Mouse (Mus musculus): ENCODE measurements around the gene Iqcd. TPM values are rescaled to one million over a fixed set of nuclear protein-coding genes. Genes with fewer than 3 reads are reported as not detected.

The Iqcd gene
- polyA plus RNA-seq, 1 experiment from 2014 or later = 0.33 TPM

- no peak within 1 kb of the TSS for H3K27ac ChIP-seq (ENCODE audit: poor library complexity, severe bottlenecking)
- no peak within 1 kb of the TSS for H3K4me3 ChIP-seq
- no peaks in the 10 kb centered on the region for H3K36me3 ChIP-seq
- WGBS = 37% methylated on average over 9 of the region's 9 CpGs
- ATAC-seq (ENCODE audit: insufficient number of reproducible peaks, low FRiP score) = no peak
- peaks cover 9% of the 10 kb centered on the region for H3K9me3 ChIP-seq (replicated peaks)
- no peak within 1 kb of the TSS for H3K4me2 ChIP-seq
- peaks cover 26% of the 10 kb centered on the region for H3K27me3 ChIP-seq (replicated peaks)
- H3K9ac ChIP-seq = no peak within 1 kb of the TSS
- H3K4me1 ChIP-seq (replicated peaks) = peaks cover 15% of the 10 kb centered on the region
Measured at GRCm38 (mm10) chr5:120634131-120634530, 45.3 kb downstream of the Iqcd start, which contains the start of gene Cfap73. Cfap73 (minus strand) TSS chr5:120634235.

GRCm38 (mm10) chr5:120634860-120635259, 46.0 kb downstream of the Iqcd start:
- Histone ChIP-seq H3K36me3 (no peaks in the 10 kb centered on the region), H3K4me3 (no peak overlapping the region), H3K27ac (ENCODE audit: poor library complexity, severe bottlenecking) (no peak overlapping the region), H3K4me1 (replicated peaks) (peaks cover 15% of the 10 kb centered on the region), H3K9me3 (replicated peaks) (peaks cover 9% of the 10 kb centered on the region), H3K27me3 (replicated peaks) (peaks cover 20% of the 10 kb centered on the region), H3K4me2 (no peak overlapping the region), H3K9ac (no peak overlapping the region)
- ATAC-seq (ENCODE audit: insufficient number of reproducible peaks, low FRiP score) = no peak
- 50% methylated on average over 5 of the region's 5 CpGs for WGBS

GRCm38 (mm10) chr5:120635633-120636032, 46.8 kb downstream of the Iqcd start:
- H3K9ac ChIP-seq = no peak overlapping the region
- WGBS = 80% methylated on average over 5 of the region's 5 CpGs
- no peak overlapping the region for H3K27ac ChIP-seq (ENCODE audit: poor library complexity, severe bottlenecking)
- H3K4me2 ChIP-seq = no peak overlapping the region
- peaks cover 15% of the 10 kb centered on the region for H3K4me1 ChIP-seq (replicated peaks)
- no peaks in the 10 kb centered on the region for H3K36me3 ChIP-seq
- no peak for ATAC-seq (ENCODE audit: insufficient number of reproducible peaks, low FRiP score)
- no peak overlapping the region for H3K4me3 ChIP-seq
- H3K9me3 ChIP-seq (replicated peaks) = peaks cover 9% of the 10 kb centered on the region
- peaks cover 14% of the 10 kb centered on the region for H3K27me3 ChIP-seq (replicated peaks)

- WGBS = 84% methylated on average over 7 of the region's 7 CpGs
- no peak for ATAC-seq (ENCODE audit: insufficient number of reproducible peaks, low FRiP score)
Measured at GRCm38 (mm10) chr5:120640094-120640493, 51.3 kb downstream of the Iqcd start.

GRCm38 (mm10) chr5:120643365-120644085, 54.7 kb downstream of the Iqcd start:
- Histone ChIP-seq H3K4me2 (no peak overlapping the region), H3K4me1 (replicated peaks) (peaks cover 11% of the 10 kb centered on the region), H3K9me3 (replicated peaks) (no peaks in the 10 kb centered on the region), H3K9ac (no peak overlapping the region), H3K27me3 (replicated peaks) (peaks cover 14% of the 10 kb centered on the region; the same call in 1 of the 2 replicates), H3K4me3 (no peak overlapping the region), H3K27ac (ENCODE audit: poor library complexity, severe bottlenecking) (no peak overlapping the region), H3K36me3 (no peaks in the 10 kb centered on the region)
- 60% methylated on average over 14 of the region's 14 CpGs for WGBS
- ATAC-seq (ENCODE audit: insufficient number of reproducible peaks, low FRiP score) = no peak

More at GRCm38 (mm10) chr5:120640094-120640493, 51.3 kb downstream of the Iqcd start:
- Histone ChIP-seq H3K9ac (no peak overlapping the region), H3K4me3 (no peak overlapping the region), H3K9me3 (replicated peaks) (no peaks in the 10 kb centered on the region; the same call in 1 of the 2 replicates), H3K36me3 (no peaks in the 10 kb centered on the region), H3K27me3 (replicated peaks) (no peaks in the 10 kb centered on the region; the same call in 1 of the 2 replicates), H3K4me1 (replicated peaks) (peaks cover 7% of the 10 kb centered on the region; the same call in 1 of the 2 replicates), H3K4me2 (no peak overlapping the region), H3K27ac (ENCODE audit: poor library complexity, severe bottlenecking) (no peak overlapping the region)

GRCm38 (mm10) chr5:120644227-120644626, 55.4 kb downstream of the Iqcd start:
- ATAC-seq (ENCODE audit: insufficient number of reproducible peaks, low FRiP score) = no peak
- Histone ChIP-seq H3K36me3 (no peaks in the 10 kb centered on the region), H3K9ac (no peak overlapping the region), H3K27me3 (replicated peaks) (peaks cover 20% of the 10 kb centered on the region), H3K27ac (ENCODE audit: poor library complexity, severe bottlenecking) (no peak overlapping the region), H3K9me3 (replicated peaks) (no peaks in the 10 kb centered on the region), H3K4me3 (no peak overlapping the region), H3K4me2 (no peak overlapping the region), H3K4me1 (replicated peaks) (peaks cover 18% of the 10 kb centered on the region)
- 49% methylated on average over 3 of the region's 3 CpGs for WGBS

- Histone ChIP-seq H3K4me1 (replicated peaks) (peaks cover 18% of the 10 kb centered on the region), H3K4me2 (no peak overlapping the region), H3K36me3 (no peaks in the 10 kb centered on the region), H3K27me3 (replicated peaks) (peaks cover 36% of the 10 kb centered on the region), H3K9ac (no peak overlapping the region), H3K9me3 (replicated peaks) (no peaks in the 10 kb centered on the region), H3K27ac (ENCODE audit: poor library complexity, severe bottlenecking) (no peak overlapping the region), H3K4me3 (no peak overlapping the region)
- no peak for ATAC-seq (ENCODE audit: insufficient number of reproducible peaks, low FRiP score)
- 47% methylated on average over 6 of the region's 6 CpGs for WGBS
Measured at GRCm38 (mm10) chr5:120645851-120646250, 57.0 kb downstream of the Iqcd start.

GRCm38 (mm10) chr5:120647361-120647760, 58.5 kb downstream of the Iqcd start:
- Histone ChIP-seq H3K4me3 (no peak overlapping the region), H3K27me3 (replicated peaks) (peaks cover 51% of the 10 kb centered on the region), H3K36me3 (no peaks in the 10 kb centered on the region), H3K4me1 (replicated peaks) (peaks cover 18% of the 10 kb centered on the region), H3K9ac (no peak overlapping the region), H3K4me2 (no peak overlapping the region), H3K9me3 (replicated peaks) (no peaks in the 10 kb centered on the region), H3K27ac (ENCODE audit: poor library complexity, severe bottlenecking) (no peak overlapping the region)
- WGBS = 77% methylated on average over 3 of the region's 4 CpGs
- ATAC-seq (ENCODE audit: insufficient number of reproducible peaks, low FRiP score) = no peak

- 29% methylated on average over 12 of the region's 12 CpGs for WGBS
- H3K9ac ChIP-seq = no peak overlapping the region
- no peak overlapping the region for H3K27ac ChIP-seq (ENCODE audit: poor library complexity, severe bottlenecking)
- H3K4me1 ChIP-seq (replicated peaks) = peaks cover 18% of the 10 kb centered on the region
- no peaks in the 10 kb centered on the region for H3K36me3 ChIP-seq
- no peak for ATAC-seq (ENCODE audit: insufficient number of reproducible peaks, low FRiP score)
- no peaks in the 10 kb centered on the region for H3K9me3 ChIP-seq (replicated peaks)
- no peak overlapping the region for H3K4me3 ChIP-seq
- H3K4me2 ChIP-seq = peak overlapping the region; percentile 75
- H3K27me3 ChIP-seq (replicated peaks) = peaks cover 57% of the 10 kb centered on the region
Measured at GRCm38 (mm10) chr5:120647814-120648491, 59.1 kb downstream of the Iqcd start.

GRCm38 (mm10) chr5:120648569-120649373, 60.0 kb downstream of the Iqcd start, which contains the start of gene Rasal1:
Rasal1 (plus strand) TSS chr5:120648812.
- Histone ChIP-seq H3K27me3 (replicated peaks) (peaks cover 65% of the 10 kb centered on the region), H3K27ac (ENCODE audit: poor library complexity, severe bottlenecking) (no peak within 1 kb of the TSS), H3K4me1 (replicated peaks) (peaks cover 13% of the 10 kb centered on the region), H3K4me2 (peak within 1 kb of the TSS; percentile 75), H3K9ac (peak within 1 kb of the TSS; percentile 50), H3K36me3 (no peaks in the 10 kb centered on the region), H3K9me3 (replicated peaks) (no peaks in the 10 kb centered on the region), H3K4me3 (peak within 1 kb of the TSS; percentile 39)
- peak; percentile 52 for ATAC-seq (ENCODE audit: insufficient number of reproducible peaks, low FRiP score)
- under 1% methylated on average over 53 of the region's 53 CpGs for WGBS
